In genomic region chr4:48541526-48542250, GRCm38 (mm10) we compare ENCODE assay signal across 8 mouse cellular contexts. TPM values are rescaled to one million over a fixed set of nuclear protein-coding genes. Genes with fewer than 3 reads are reported as not detected.
DNase-seq lines count a peak whose midpoint lies in the region; ATAC-seq lines count a peak whose summit lies in the region.

No protein-coding gene starts in this region.

- no peak for DNase-seq in lung, adult 18-20 months
- no peak for DNase-seq in testis, postnatal 14 days (ENCODE audit: low spot score)
- DNase-seq in urinary bladder, postnatal 4 days (ENCODE audit: low spot score in 2 of 2): no peak

- H3K36me3 ChIP-seq in lung, embryonic 16.5 days (ENCODE audit: control insufficient read depth, insufficient read depth, low read length): no peaks in the 10 kb centered on the region
- H3K36me3 ChIP-seq in forebrain, embryonic 15.5 days: no peaks in the 10 kb centered on the region
- H3K36me3 ChIP-seq in liver, embryonic 12.5 days: no peaks in the 10 kb centered on the region
- H3K36me3 ChIP-seq in stomach, embryonic 16.5 days (ENCODE audit: control insufficient read depth, insufficient read depth, low read length): no peaks in the 10 kb centered on the region

- peak overlapping the region; percentile 84 for H3K4me2 ChIP-seq in lung, embryonic 16.5 days (ENCODE audit: low read depth, low read length)
- peak overlapping the region; percentile 50 for H3K4me2 ChIP-seq in forebrain, embryonic 15.5 days (replicated peaks)
- peak overlapping the region; percentile 76 for H3K4me2 ChIP-seq in liver, embryonic 12.5 days
- H3K4me2 ChIP-seq in stomach, embryonic 16.5 days (ENCODE audit: low read depth, low read length): peak overlapping the region; percentile 57

- peak; percentile 16; the same call in 1 of the 2 replicates for ATAC-seq in lung, embryonic 16.5 days (ENCODE audit: low read depth)
- no peak for ATAC-seq in forebrain, embryonic 15.5 days (replicated peaks)
- no peak for ATAC-seq in liver, embryonic 12.5 days
- ATAC-seq in stomach, embryonic 16.5 days (ENCODE audit: insufficient read depth, low FRiP score): no peak
- no peak for ATAC-seq in erythroid progenitor cell, adult 5-6 weeks (replicated peaks; ENCODE audit: low FRiP score, poor library complexity, severe bottlenecking)

- peak overlapping the region; percentile 96 for H3K9ac ChIP-seq in lung, embryonic 16.5 days (ENCODE audit: low read length)
- H3K9ac ChIP-seq in forebrain, embryonic 15.5 days (replicated peaks): peak overlapping the region; percentile 98
- peak overlapping the region; percentile 12; the same call in 1 of the 2 replicates for H3K9ac ChIP-seq in liver, embryonic 12.5 days
- H3K9ac ChIP-seq in stomach, embryonic 16.5 days (ENCODE audit: low read length): peak overlapping the region; percentile 70

- H3K27me3 ChIP-seq in lung, embryonic 16.5 days (ENCODE audit: control insufficient read depth, insufficient read depth, low read depth, low read length): no peaks in the 10 kb centered on the region
- no peaks in the 10 kb centered on the region for H3K27me3 ChIP-seq in forebrain, embryonic 15.5 days
- H3K27me3 ChIP-seq in liver, embryonic 12.5 days (replicated peaks): peaks cover 45% of the 10 kb centered on the region
- no peaks in the 10 kb centered on the region for H3K27me3 ChIP-seq in stomach, embryonic 16.5 days (ENCODE audit: control insufficient read depth, insufficient read depth, low read length)

- 7% methylated on average over 15 of the region's 15 CpGs for WGBS in lung, embryonic 16.5 days
- 3% methylated on average over 15 of the region's 15 CpGs for WGBS in forebrain, embryonic 15.5 days
- WGBS in liver, embryonic 12.5 days (ENCODE audit: insufficient replicate concordance): 22% methylated on average over 15 of the region's 15 CpGs
- WGBS in stomach, embryonic 16.5 days: 10% methylated on average over 15 of the region's 15 CpGs

- H3K9me3 ChIP-seq in lung, embryonic 16.5 days (ENCODE audit: control insufficient read depth, low read length): no peaks in the 10 kb centered on the region
- H3K9me3 ChIP-seq in forebrain, embryonic 15.5 days: no peaks in the 10 kb centered on the region
- no peaks in the 10 kb centered on the region for H3K9me3 ChIP-seq in liver, embryonic 12.5 days (replicated peaks)
- H3K9me3 ChIP-seq in stomach, embryonic 16.5 days (replicated peaks; ENCODE audit: control insufficient read depth, low read length): no peaks in the 10 kb centered on the region

- peaks cover 18% of the 10 kb centered on the region for H3K4me1 ChIP-seq in lung, embryonic 16.5 days (replicated peaks; ENCODE audit: control insufficient read depth, insufficient read depth, low read length)
- peaks cover 62% of the 10 kb centered on the region for H3K4me1 ChIP-seq in forebrain, embryonic 15.5 days
- H3K4me1 ChIP-seq in liver, embryonic 12.5 days: peaks cover 27% of the 10 kb centered on the region; the same call in 1 of the 2 replicates
- peaks cover 22% of the 10 kb centered on the region for H3K4me1 ChIP-seq in stomach, embryonic 16.5 days (ENCODE audit: control insufficient read depth, insufficient read depth, low read length)

- H3K4me3 ChIP-seq in lung, embryonic 16.5 days (ENCODE audit: low read length): peak overlapping the region; percentile 83
- peak overlapping the region; percentile 88 for H3K4me3 ChIP-seq in forebrain, embryonic 15.5 days
- H3K4me3 ChIP-seq in liver, embryonic 12.5 days: peak overlapping the region; percentile 62
- peak overlapping the region; percentile 76 for H3K4me3 ChIP-seq in stomach, embryonic 16.5 days (replicated peaks; ENCODE audit: low read length)

- 0 out of 2 replicates have a peak overlapping the region, but pooled peaks have one; percentile 20 for H3K27ac ChIP-seq in lung, embryonic 16.5 days (ENCODE audit: low read length)
- 0 out of 2 replicates have a peak overlapping the region, but pooled peaks have one; percentile 90 for H3K27ac ChIP-seq in forebrain, embryonic 15.5 days (replicated peaks)
- H3K27ac ChIP-seq in liver, embryonic 12.5 days: no peak overlapping the region
- no peak overlapping the region for H3K27ac ChIP-seq in stomach, embryonic 16.5 days (ENCODE audit: low read length)

RNA-seq across cellular contexts. Expression of gene Msantd3, which starts 2.0 kb away (rescaled TPM):
- polyA plus RNA-seq in lung, embryonic 16.5 days (2015; fragmentation: Nextera tagmentation; extraction: Ambion mirVana): 19.2 and 22.4 TPM in 2 replicates
- polyA plus RNA-seq in forebrain, embryonic 15.5 days (2015; fragmentation: Nextera tagmentation; extraction: Ambion mirVana): 43.9 and 45.2 TPM in 2 replicates
- 4.7 and 5.9 TPM in 2 replicates for polyA plus RNA-seq in liver, embryonic 12.5 days (2016; fragmentation: Nextera tagmentation; extraction: Ambion mirVana)
- polyA plus RNA-seq in stomach, embryonic 16.5 days (2015; fragmentation: Nextera tagmentation; extraction: Ambion mirVana): 14.9 and 17.4 TPM in 2 replicates
- total RNA-seq in erythroid progenitor cell, adult 5-6 weeks (2015; ENCODE audit: low replicate concordance): 8.6 and 17.2 TPM in 2 replicates
- total RNA-seq in erythroid progenitor cell, adult 5-6 weeks (2017; ENCODE audit: low replicate concordance): 4.2 and 6.3 TPM in 2 replicates

RNA-seq across cellular contexts. Expression of gene Tmeff1, which starts 43.3 kb away (rescaled TPM):
- polyA plus RNA-seq in lung, embryonic 16.5 days (2015; fragmentation: Nextera tagmentation; extraction: Ambion mirVana): 7.6 and 11.5 TPM in 2 replicates
- polyA plus RNA-seq in forebrain, embryonic 15.5 days (2015; fragmentation: Nextera tagmentation; extraction: Ambion mirVana): 228 and 241 TPM in 2 replicates
- polyA plus RNA-seq in liver, embryonic 12.5 days (2016; fragmentation: Nextera tagmentation; extraction: Ambion mirVana): 10.5 and 10.9 TPM in 2 replicates
- polyA plus RNA-seq in stomach, embryonic 16.5 days (2015; fragmentation: Nextera tagmentation; extraction: Ambion mirVana): 7.0 and 7.9 TPM in 2 replicates
- total RNA-seq in erythroid progenitor cell, adult 5-6 weeks (2015; ENCODE audit: low replicate concordance): not detected in 2 replicates
- total RNA-seq in erythroid progenitor cell, adult 5-6 weeks (2017; ENCODE audit: low replicate concordance): not detected in 2 replicates

Comparison
In these comparisons a context has a peak if more than half of its experiments do, and no peak if none do; other contexts are left out.
1. H3K27ac ChIP-seq: peak in lung, embryonic 16.5 days (single experiment) and forebrain, embryonic 15.5 days (single experiment); none in liver, embryonic 12.5 days (single experiment) and stomach, embryonic 16.5 days (single experiment).
2. H3K9ac ChIP-seq: peak in every context shown above with its lines; median percentile 98 in forebrain, embryonic 15.5 days; 96 in lung, embryonic 16.5 days; 70 in stomach, embryonic 16.5 days; 12 in liver, embryonic 12.5 days.
3. RNA of gene Tmeff1, which starts 43.3 kb away (polyA plus RNA-seq): 228 to 241 TPM in forebrain, embryonic 15.5 days; 7.6 to 11.5 TPM in lung, embryonic 16.5 days, 10.5 to 10.9 TPM in liver, embryonic 12.5 days and 7.0 to 7.9 TPM in stomach, embryonic 16.5 days; every median in the first group is over 10 times any median in the second.
4. Peak in every context shown above with its lines, with median percentiles within 50 percentile points of each other: H3K4me2 ChIP-seq and H3K4me3 ChIP-seq.